Mouse (Mus musculus) liver, postnatal 0 days (tissue): ENCODE data around the gene Ap3b1. TPM values are rescaled to one million over a fixed set of nuclear protein-coding genes. Genes with fewer than 3 reads are reported as not detected.

Source experiments
- ATAC-seq: fragments of 200-750 bp; cut with Nextera tagmentation; 2 replicates; pipeline ENCODE4 v1.8.0; 2017; ENCODE audit warnings: mild to moderate bottlenecking, moderate library complexity
- DNase-seq: peaks from one replicate; pipeline ENCODE4 v3.0.0-alpha.2; 2016
- H3K27ac ChIP-seq: fragments of 300-500 bp; sonication (generic); 2 replicates; pipeline ENCODE4 v1.5.1; 2014; ENCODE audit warnings: antibody characterized with exemption, moderate library complexity, mild to moderate bottlenecking, low read depth
- H3K27me3 ChIP-seq: fragments of 300-500 bp; sonication (generic); 2 replicates; pipeline ENCODE4 v1.6.1; 2014; ENCODE audit warnings: low read length, control low read depth, mixed read lengths; ENCODE audit not compliant: insufficient read depth
- H3K36me3 ChIP-seq: fragments of 300-500 bp; sonication (generic); replicated peaks from 2 replicates; pipeline ENCODE4 v1.6.1; 2014; ENCODE audit warnings: mild to moderate bottlenecking, control low read depth, low read length, moderate library complexity, mixed read lengths; ENCODE audit not compliant: insufficient read depth
- H3K4me1 ChIP-seq: fragments of 300-500 bp; sonication (generic); 2 replicates; pipeline ENCODE4 v1.6.1; 2014; ENCODE audit warnings: antibody characterized with exemption, mild to moderate bottlenecking, control low read depth; ENCODE audit not compliant: insufficient read depth
- H3K4me2 ChIP-seq: fragments of 300-500 bp; sonication (generic); 2 replicates; pipeline ENCODE4 v1.6.1; 2014; ENCODE audit warnings: low read depth, mild to moderate bottlenecking, low read length, moderate library complexity, mixed read lengths
- H3K4me3 ChIP-seq: fragments of 300-500 bp; sonication (generic); 2 replicates; pipeline ENCODE4 v1.5.1; 2014; ENCODE audit warnings: low read depth, low read length
- H3K9ac ChIP-seq: fragments of 300-500 bp; sonication (generic); replicated peaks from 2 replicates; pipeline ENCODE4 v1.6.1; 2014; ENCODE audit warnings: mild to moderate bottlenecking, moderate library complexity
- H3K9me3 ChIP-seq: fragments of 300-500 bp; sonication (generic); 2 replicates; pipeline ENCODE4 v1.6.1; 2016; ENCODE audit warnings: mild to moderate bottlenecking, control low read depth, low read length, mixed read lengths
- CTCF ChIP-seq: sonication (generic); IDR thresholded peaks from 2 replicates; pipeline ENCODE4 v1.5.1; 2016; ENCODE audit warnings: antibody characterized with exemption, low read depth
- EP300 ChIP-seq: IDR thresholded peaks from 2 replicates; pipeline ENCODE4 v1.6.1; 2016; ENCODE audit warnings: antibody characterized with exemption, low read depth, mild to moderate bottlenecking
- WGBS: fragments of 180-500 bp; shearing (Covaris S2); extraction: QIAGEN DNeasy Blood & Tissue Kit; methylation state at CpG from one replicate; pipeline ENCODE4 v1.1.7; 2014; ENCODE audit not compliant: insufficient replicate concordance; 5-methylcytosine and 5-hydroxymethylcytosine counted together
- polyA plus RNA-seq: library from polyadenylated mRNA; unstranded; fragments of >200 nt; fragmentation: Nextera tagmentation; extraction: Ambion mirVana; gene quantifications from 2 replicates; pipeline ENCODE4 v1.2.1, GENCODE M21; 2015

Gene Ap3b1
- polyA plus RNA-seq, 1 experiment from 2014 or later: 15.1 TPM

GRCm38 (mm10) chr13:94573356-94573755 lies 214.6 kb downstream of the Ap3b1 start:
- ATAC-seq (no peak), DNase-seq (no peak)
- Histone ChIP-seq H3K36me3 (0 out of 2 replicates have a peak, but pooled peaks cover 3% of the 10 kb centered on the region), H3K27me3 (no peaks in the 10 kb centered on the region), H3K4me3 (no peak overlapping the region), H3K9ac (no peak overlapping the region), H3K9me3 (no peaks in the 10 kb centered on the region), H3K27ac (no peak overlapping the region), H3K4me1 (no peaks in the 10 kb centered on the region), H3K4me2 (no peak overlapping the region)
- 82% methylated on average over 8 of the region's 8 CpGs for WGBS
- TF ChIP-seq EP300 (no peak), CTCF (no peak)

DNA sequence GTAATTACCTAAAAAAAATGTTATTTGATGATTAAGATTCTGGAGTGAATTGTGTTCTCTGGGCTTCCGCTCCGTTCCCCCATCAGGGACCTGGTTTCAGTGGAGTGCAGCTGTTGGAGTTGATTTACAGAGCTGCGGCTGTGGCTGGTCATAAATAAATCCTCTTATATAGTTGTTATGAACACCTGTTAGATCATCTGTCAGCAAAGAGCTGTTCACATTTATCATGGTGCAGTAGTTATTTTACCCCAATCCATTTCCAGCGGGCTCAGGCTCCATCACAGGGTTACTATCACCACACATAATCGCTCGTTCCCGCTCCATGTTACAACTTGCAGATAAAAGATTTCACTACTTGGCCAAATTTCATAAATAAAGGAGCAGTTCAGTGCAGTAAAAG lies 215.1 kb downstream of the Ap3b1 start:
- no peak for TF ChIP-seq CTCF
- TF ChIP-seq EP300: no peak
- 93% methylated on average over 7 of the region's 7 CpGs for whole genome bisulfite sequencing

GRCm38 (mm10) chr13:94575607-94576398 lies 217.0 kb downstream of the Ap3b1 start:
- H3K27me3 ChIP-seq: no peaks in the 10 kb centered on the region
- H3K4me3 ChIP-seq: no peak overlapping the region
- no peak overlapping the region for H3K9ac ChIP-seq
- H3K4me2 ChIP-seq: no peak overlapping the region
- H3K36me3 ChIP-seq: no peaks in the 10 kb centered on the region
- no peak overlapping the region for H3K27ac ChIP-seq
- ATAC-seq (no peak), DNase-seq (no peak)
- H3K4me1 ChIP-seq: no peaks in the 10 kb centered on the region
- H3K9me3 ChIP-seq: no peaks in the 10 kb centered on the region
- no peak for TF ChIP-seq EP300
- TF ChIP-seq CTCF: no peak
- 59% methylated on average over 17 of the region's 17 CpGs for WGBS

More for the DNA sequence above, 215.1 kb downstream of the Ap3b1 start:
- ATAC-seq (no peak), DNase-seq (no peak)
- H3K9me3 ChIP-seq: no peaks in the 10 kb centered on the region
- H3K4me2 ChIP-seq: no peak overlapping the region
- H3K9ac ChIP-seq: no peak overlapping the region
- no peaks in the 10 kb centered on the region for H3K27me3 ChIP-seq
- H3K36me3 ChIP-seq: no peaks in the 10 kb centered on the region
- no peak overlapping the region for H3K27ac ChIP-seq
- no peak overlapping the region for H3K4me3 ChIP-seq
- no peaks in the 10 kb centered on the region for H3K4me1 ChIP-seq

GRCm38 (mm10) chr13:94576399-94577176 lies 217.8 kb downstream of the Ap3b1 start:
- ATAC-seq (no peak), DNase-seq (no peak)
- Histone ChIP-seq H3K4me2 (no peak overlapping the region), H3K4me1 (no peaks in the 10 kb centered on the region), H3K9me3 (no peaks in the 10 kb centered on the region), H3K27me3 (no peaks in the 10 kb centered on the region), H3K9ac (no peak overlapping the region), H3K4me3 (no peak overlapping the region), H3K36me3 (no peaks in the 10 kb centered on the region), H3K27ac (no peak overlapping the region)
- no peak for TF ChIP-seq CTCF
- TF ChIP-seq EP300: no peak
- 62% methylated on average over 21 of the region's 22 CpGs for WGBS

DNA sequence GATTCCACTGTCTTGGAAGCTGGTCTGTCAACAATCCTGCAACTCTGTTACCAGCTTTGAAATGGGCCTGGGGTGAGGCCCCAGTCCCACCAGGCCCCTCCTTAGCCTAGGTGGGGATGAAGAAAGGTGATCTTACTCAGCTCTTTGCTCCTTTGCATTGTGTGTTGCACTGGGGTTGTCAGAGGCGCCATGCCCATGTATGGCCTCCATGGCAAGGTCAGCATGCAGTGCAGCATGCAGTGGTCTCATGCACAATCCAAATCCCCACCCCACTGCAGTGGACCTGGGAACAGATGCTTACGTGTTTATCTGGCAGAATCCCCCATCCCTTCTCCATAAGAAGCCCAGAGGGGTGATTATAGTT lies 218.4 kb downstream of the Ap3b1 start:
- Histone ChIP-seq H3K9me3 (no peaks in the 10 kb centered on the region), H3K9ac (no peak overlapping the region), H3K36me3 (no peaks in the 10 kb centered on the region), H3K27me3 (no peaks in the 10 kb centered on the region), H3K4me3 (no peak overlapping the region), H3K4me1 (no peaks in the 10 kb centered on the region), H3K4me2 (no peak overlapping the region), H3K27ac (no peak overlapping the region)
- DNase-seq: no peak
- WGBS: 74% methylated on average over 2 of the region's 2 CpGs
- ATAC-seq: no peak
- TF ChIP-seq CTCF: no peak
- TF ChIP-seq EP300: no peak

DNA sequence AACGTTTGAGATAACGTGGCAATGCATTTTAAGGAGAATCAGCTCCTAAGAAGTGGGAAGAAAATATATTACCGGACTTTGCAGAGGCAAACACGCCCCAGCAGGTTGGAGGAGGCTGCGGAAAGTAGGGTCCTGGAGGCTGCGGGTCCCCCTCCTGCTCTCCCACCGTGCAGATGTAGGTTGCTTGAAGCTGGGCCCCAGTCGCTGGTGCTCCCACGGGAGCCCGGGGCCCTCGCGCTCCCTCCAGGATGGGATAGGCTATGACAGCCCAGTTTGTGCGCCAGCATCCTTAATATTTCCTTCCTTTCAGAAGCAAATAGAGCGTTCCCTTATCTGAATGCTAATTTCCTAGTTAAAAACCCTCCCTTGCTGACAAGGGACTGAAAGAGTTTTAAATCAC lies 236.5 kb downstream of the Ap3b1 start:
- no peaks in the 10 kb centered on the region for H3K36me3 ChIP-seq
- peaks cover 45% of the 10 kb centered on the region for H3K27me3 ChIP-seq
- 5% methylated on average over 14 of the region's 14 CpGs for WGBS
- H3K4me3 ChIP-seq: no peak overlapping the region
- no peak overlapping the region for H3K9ac ChIP-seq
- H3K27ac ChIP-seq: no peak overlapping the region
- no peaks in the 10 kb centered on the region for H3K9me3 ChIP-seq
- ATAC-seq: no peak
- H3K4me1 ChIP-seq: no peaks in the 10 kb centered on the region
- TF ChIP-seq EP300 (no peak), CTCF (no peak)
- no peak overlapping the region for H3K4me2 ChIP-seq
- DNase-seq: no peak
